Mouse (Mus musculus) G1E (cell line): ENCODE results near the gene Rbpj. TPM values are rescaled to one million over a fixed set of nuclear protein-coding genes. Genes with fewer than 3 reads are reported as not detected.

Experiments
- ATAC-seq: 2 replicates; pipeline ENCODE4 v1.8.0; 2016; ENCODE audit warnings: mild to moderate bottlenecking; ENCODE audit not compliant: insufficient number of reproducible peaks, poor library complexity, low FRiP score, severe bottlenecking; ENCODE audit errors: extremely low read depth
- DNase-seq: peaks from one replicate; pipeline ENCODE4 v3.0.0; 2012; ENCODE audit warnings: low spot score
- H3K27me3 ChIP-seq: 2 replicates; pipeline ENCODE4 v1.6.1; 2012; ENCODE audit warnings: mild to moderate bottlenecking, low read length, inconsistent platforms; ENCODE audit not compliant: insufficient read depth
- H3K36me3 ChIP-seq: replicated peaks from 2 replicates; pipeline ENCODE3; 2012; ENCODE audit warnings: mild to moderate bottlenecking, inconsistent platforms
- H3K4me1 ChIP-seq: 2 replicates; pipeline ENCODE4 v1.6.1; 2012; ENCODE audit warnings: low read depth, low read length, inconsistent platforms, mixed read lengths; ENCODE audit not compliant: insufficient read depth
- H3K4me3 ChIP-seq: 2 replicates; pipeline ENCODE4 v1.5.1; 2012; ENCODE audit warnings: low read depth, mild to moderate bottlenecking, inconsistent platforms, low read length, moderate library complexity, mixed read lengths
- H3K9me3 ChIP-seq: replicated peaks from 2 replicates; pipeline ENCODE4 v1.6.1; 2012; ENCODE audit warnings: inconsistent platforms
- CTCF ChIP-seq: IDR thresholded peaks from 2 replicates; pipeline ENCODE4 v1.5.1; 2012; ENCODE audit warnings: low read depth, low read length, inconsistent platforms, mixed read lengths
- GATA1 ChIP-seq: IDR thresholded peaks from 2 replicates; pipeline ENCODE4 v1.6.1; 2012; ENCODE audit warnings: borderline replicate concordance, low read length, inconsistent platforms, mixed read lengths
- GATA2 ChIP-seq: IDR thresholded peaks from 2 replicates; pipeline ENCODE4 v1.6.1; 2012; ENCODE audit warnings: low read depth, low read length, inconsistent platforms, borderline replicate concordance
- POLR2AphosphoS5 ChIP-seq: IDR thresholded peaks from 2 replicates; pipeline ENCODE4 v1.6.1; 2012; ENCODE audit warnings: low read depth, low read length, inconsistent platforms; ENCODE audit not compliant: insufficient replicate concordance
- TAL1 ChIP-seq: conservative IDR thresholded peaks from 2 replicates; pipeline ENCODE4 v1.6.1; 2012; ENCODE audit warnings: low read depth, low read length, inconsistent platforms, mixed read lengths
- polyA plus RNA-seq: library from polyadenylated mRNA; stranded (reverse); fragments of >175 nt; gene quantifications from 2 replicates; pipeline ENCODE4 v1.2.3, GENCODE M21; 2012
- total RNA-seq, 2 experiments: library from RNA; stranded (forward) in 1 of 2; stranded (reverse) in 1 of 2; fragments of 200-1000 nt in 1 of 2; fragments of >200 nt in 1 of 2; fragmentation: Nextera tagmentation in 1 of 2; gene quantifications; 2 replicates each; pipeline ENCODE4 v1.2.3; 2014 to 2017

The Rbpj gene
- total and polyA plus RNA-seq, 3 experiments: 5.5 to 33.5 (median 17.2) TPM

- ATAC-seq: peak; percentile 67
- TF ChIP-seq CTCF: no peak
- TF ChIP-seq POLR2AphosphoS5: no peak
- TF ChIP-seq GATA1: no peak
- TF ChIP-seq TAL1: no peak
- no peak for TF ChIP-seq GATA2
- Histone ChIP-seq H3K4me1 (peaks cover 36% of the 10 kb centered on the region), H3K36me3 (no peaks in the 10 kb centered on the region), H3K27me3 (no peaks in the 10 kb centered on the region), H3K4me3 (peak overlapping the region; percentile 88), H3K9me3 (no peaks in the 10 kb centered on the region)
- DNase-seq: peak; percentile 85
These were observed 124.3 kb downstream of the Rbpj start for GRCm38 (mm10) chr5:53590179-53590765.

- Histone ChIP-seq H3K27me3 (no peaks in the 10 kb centered on the region), H3K36me3 (no peaks in the 10 kb centered on the region), H3K4me1 (peaks cover 36% of the 10 kb centered on the region), H3K9me3 (no peaks in the 10 kb centered on the region), H3K4me3 (peak overlapping the region; percentile 88)
- ATAC-seq (no peak), DNase-seq (peak; percentile 23)
- no peak for TF ChIP-seq GATA2
- TF ChIP-seq POLR2AphosphoS5: no peak
- no peak for TF ChIP-seq TAL1
- no peak for TF ChIP-seq GATA1
- no peak for TF ChIP-seq CTCF
These were observed 125.1 kb downstream of the Rbpj start for GRCm38 (mm10) chr5:53590875-53591682.

- H3K9me3 ChIP-seq: no peaks in the 10 kb centered on the region
- no peaks in the 10 kb centered on the region for H3K27me3 ChIP-seq
- DNase-seq: no peak
- TF ChIP-seq GATA2: no peak
- TF ChIP-seq GATA1: no peak
- no peak for TF ChIP-seq CTCF
- TF ChIP-seq POLR2AphosphoS5: no peak
- no peak for TF ChIP-seq TAL1
- H3K36me3 ChIP-seq: no peaks in the 10 kb centered on the region
- H3K4me3 ChIP-seq: peak overlapping the region; percentile 88
- ATAC-seq: no peak
- peaks cover 37% of the 10 kb centered on the region for H3K4me1 ChIP-seq
These were observed 125.7 kb downstream of the Rbpj start for GRCm38 (mm10) chr5:53591683-53592050.

- DNase-seq (no peak), ATAC-seq (no peak)
- peaks cover 40% of the 10 kb centered on the region for H3K4me1 ChIP-seq
- no peaks in the 10 kb centered on the region for H3K36me3 ChIP-seq
- TF ChIP-seq POLR2AphosphoS5 (no peak), TAL1 (no peak), GATA1 (no peak), GATA2 (no peak), CTCF (no peak)
- no peaks in the 10 kb centered on the region for H3K27me3 ChIP-seq
- H3K4me3 ChIP-seq: no peak overlapping the region
- no peaks in the 10 kb centered on the region for H3K9me3 ChIP-seq
These were observed 127.2 kb downstream of the Rbpj start for GRCm38 (mm10) chr5:53593080-53593688.

GRCm38 (mm10) chr5:53594274-53594673 is 128.3 kb downstream of the Rbpj start:
- Histone ChIP-seq H3K9me3 (no peaks in the 10 kb centered on the region), H3K4me1 (peaks cover 42% of the 10 kb centered on the region), H3K27me3 (no peaks in the 10 kb centered on the region), H3K36me3 (no peaks in the 10 kb centered on the region), H3K4me3 (no peak overlapping the region)
- TF ChIP-seq CTCF: peak; percentile 30; the same call in 1 of the 2 replicates
- TF ChIP-seq POLR2AphosphoS5: no peak
- no peak for DNase-seq
- no peak for ATAC-seq

GRCm38 (mm10) chr5:53598510-53598909 is 132.6 kb downstream of the Rbpj start:
- H3K27me3 ChIP-seq: no peaks in the 10 kb centered on the region
- H3K9me3 ChIP-seq: no peaks in the 10 kb centered on the region
- peaks cover 6% of the 10 kb centered on the region for H3K36me3 ChIP-seq
- TF ChIP-seq GATA1 (no peak), TAL1 (no peak), GATA2 (no peak), CTCF (no peak), POLR2AphosphoS5 (no peak)
- H3K4me1 ChIP-seq: peaks cover 39% of the 10 kb centered on the region
- ATAC-seq (peak; percentile 51; the same call in 1 of the 2 replicates), DNase-seq (no peak)
- H3K4me3 ChIP-seq: no peak overlapping the region
